In genomic region chr4:155178981-155179512, GRCm38 (mm10) we compare ENCODE assay signal across 8 mouse cellular contexts. TPM values are rescaled to one million over a fixed set of nuclear protein-coding genes. Genes with fewer than 3 reads are reported as not detected.
DNase-seq lines count a peak whose midpoint lies in the region; ATAC-seq and TF ChIP-seq lines count a peak whose summit lies in the region.

No protein-coding gene starts in this region.

- peaks cover 56% of the 10 kb centered on the region for H3K4me1 ChIP-seq in forebrain, embryonic 12.5 days
- peaks cover 43% of the 10 kb centered on the region for H3K4me1 ChIP-seq in hindbrain, embryonic 16.5 days (ENCODE audit: control insufficient read depth, insufficient read depth, low read depth, low read length)

- no peak for DNase-seq in layer of hippocampus, adult 2 months (ENCODE audit: low spot score in 2 of 2)
- no peak for DNase-seq in layer of hippocampus, adult 8-10 months (ENCODE audit: low spot score in 2 of 2)
- peak; percentile 58 for DNase-seq in lung, postnatal 14 days
- no peak for DNase-seq in right cerebral cortex, postnatal 10 days (ENCODE audit: low spot score in 2 of 2)
- DNase-seq in spleen, adult 12 weeks (ENCODE audit: low spot score): no peak
- no peak for DNase-seq in right cerebral cortex, postnatal 14 days

- H3K27ac ChIP-seq in layer of hippocampus, adult 2 months: peak overlapping the region; percentile 85
- peak overlapping the region; percentile 83 for H3K27ac ChIP-seq in forebrain, embryonic 12.5 days
- peak overlapping the region; percentile 71 for H3K27ac ChIP-seq in hindbrain, embryonic 16.5 days (ENCODE audit: low read depth, low read length)

- 42% methylated on average over 3 of the region's 3 CpGs for WGBS in forebrain, embryonic 12.5 days
- WGBS in hindbrain, embryonic 16.5 days: 27% methylated on average over 3 of the region's 3 CpGs

- no peak for TF ChIP-seq CTCF in layer of hippocampus, adult 2 months (conservative IDR thresholded peaks at IDR 0.05)

- H3K9me3 ChIP-seq in forebrain, embryonic 12.5 days: no peaks in the 10 kb centered on the region
- no peaks in the 10 kb centered on the region for H3K9me3 ChIP-seq in hindbrain, embryonic 16.5 days (ENCODE audit: control insufficient read depth, low read length)

- ATAC-seq in forebrain, embryonic 12.5 days (ENCODE audit: low FRiP score): no peak
- ATAC-seq in hindbrain, embryonic 16.5 days: peak; percentile 32; the same call in 1 of the 2 replicates

- peak overlapping the region; percentile 43 for H3K4me2 ChIP-seq in forebrain, embryonic 12.5 days
- H3K4me2 ChIP-seq in hindbrain, embryonic 16.5 days (ENCODE audit: low read length): no peak overlapping the region

- H3K9ac ChIP-seq in forebrain, embryonic 12.5 days: peak overlapping the region; percentile 36; the same call in 1 of the 2 replicates
- no peak overlapping the region for H3K9ac ChIP-seq in hindbrain, embryonic 16.5 days (ENCODE audit: low read depth, low read length)

- H3K4me3 ChIP-seq in layer of hippocampus, adult 2 months: peak overlapping the region; percentile 6; the same call in 1 of the 2 replicates
- H3K4me3 ChIP-seq in forebrain, embryonic 12.5 days (replicated peaks): no peak overlapping the region
- H3K4me3 ChIP-seq in hindbrain, embryonic 16.5 days (ENCODE audit: low read length): no peak overlapping the region

- H3K36me3 ChIP-seq in forebrain, embryonic 12.5 days (replicated peaks): no peaks in the 10 kb centered on the region
- no peaks in the 10 kb centered on the region for H3K36me3 ChIP-seq in hindbrain, embryonic 16.5 days (ENCODE audit: control insufficient read depth, insufficient read depth, low read length)

- no peaks in the 10 kb centered on the region for H3K27me3 ChIP-seq in forebrain, embryonic 12.5 days
- H3K27me3 ChIP-seq in hindbrain, embryonic 16.5 days (replicated peaks; ENCODE audit: control insufficient read depth, insufficient read depth, low read length): no peaks in the 10 kb centered on the region

RNA-seq across cellular contexts. Expression of gene Ski, which starts 43.3 kb away (rescaled TPM):
- 100 to 1,000 TPM; 128 to 136 TPM for total RNA-seq in layer of hippocampus, adult 2 months (2021)
- total RNA-seq in layer of hippocampus, adult 8-10 months (2022): 100 to 1,000 TPM; 122 to 130 (median 125) TPM
- polyA plus RNA-seq in forebrain, embryonic 12.5 days (2016; fragmentation: Nextera tagmentation; extraction: Ambion mirVana): 12.3 and 14.2 TPM in 2 replicates
- polyA plus RNA-seq in hindbrain, embryonic 16.5 days (2015; fragmentation: Nextera tagmentation; extraction: Ambion mirVana): 11.1 TPM in 2 replicates
